Mouse (Mus musculus): ENCODE data around the gene Cpt1c. TPM values are rescaled to one million over a fixed set of nuclear protein-coding genes. Genes with fewer than 3 reads are reported as not detected.
A peak's percentile ranks its signal among the peaks of the same experiment; 100 is the strongest.

Gene Cpt1c
- polyA plus RNA-seq, 1 experiment from 2014 or later: 19.4 TPM

DNA sequence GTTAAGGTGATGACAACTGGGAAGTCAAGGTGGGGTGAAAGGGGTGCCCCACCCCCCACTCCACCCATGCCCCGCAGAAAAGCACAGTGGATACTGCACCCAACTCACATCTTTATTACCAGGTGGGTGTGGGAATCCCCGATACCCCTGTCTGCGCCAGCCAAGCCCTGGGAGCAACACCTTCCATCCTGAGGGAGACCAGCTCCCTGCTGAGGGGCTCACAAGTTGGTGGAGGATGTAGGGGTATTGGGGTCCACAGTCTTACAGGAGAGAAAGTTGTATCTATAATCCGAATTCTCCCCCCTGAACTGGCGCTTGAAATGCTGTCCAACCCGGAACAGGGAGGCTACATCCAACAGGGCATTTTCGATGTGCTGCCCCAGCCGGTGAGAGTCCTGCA is 15.4 kb downstream of the Cpt1c start:
- ATAC-seq (ENCODE audit: insufficient read depth, low FRiP score, low read depth): no peak

DNA sequence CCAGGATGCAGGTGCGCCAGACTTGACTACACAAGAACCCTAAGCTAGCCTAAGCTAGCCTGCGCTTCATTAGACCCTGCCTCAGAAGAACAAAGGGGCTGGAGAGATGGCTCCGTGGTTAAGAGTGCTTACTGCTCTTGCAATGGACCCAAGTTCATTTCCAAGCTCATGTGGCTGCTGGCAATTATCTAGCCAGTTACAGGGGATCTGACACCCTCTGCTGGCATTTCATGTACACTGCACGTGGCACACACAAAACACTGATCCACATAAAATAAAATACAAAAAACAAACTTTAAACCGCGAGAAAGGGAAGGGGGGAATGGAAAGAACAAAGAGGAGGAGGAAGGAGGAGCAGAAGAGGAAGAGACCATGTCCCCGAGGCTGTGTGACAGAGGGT is 16.4 kb downstream of the Cpt1c start:
- H3K9ac ChIP-seq: no peak overlapping the region
- no peak overlapping the region for H3K4me3 ChIP-seq (replicated peaks)
- H3K4me2 ChIP-seq: no peak overlapping the region
- no peaks in the 10 kb centered on the region for H3K9me3 ChIP-seq
- no peak overlapping the region for H3K27ac ChIP-seq
- no peaks in the 10 kb centered on the region for H3K36me3 ChIP-seq
- H3K4me1 ChIP-seq: no peaks in the 10 kb centered on the region
- WGBS: 52% methylated on average over 7 of the region's 7 CpGs
- no peaks in the 10 kb centered on the region for H3K27me3 ChIP-seq (replicated peaks)
- ATAC-seq (ENCODE audit: insufficient read depth, low FRiP score, low read depth): no peak

More for the DNA sequence above, 15.4 kb downstream of the Cpt1c start:
- Histone ChIP-seq H3K4me3 (replicated peaks) (no peak overlapping the region), H3K27ac (no peak overlapping the region), H3K9ac (no peak overlapping the region), H3K9me3 (no peaks in the 10 kb centered on the region), H3K4me2 (no peak overlapping the region), H3K27me3 (replicated peaks) (no peaks in the 10 kb centered on the region), H3K36me3 (no peaks in the 10 kb centered on the region), H3K4me1 (no peaks in the 10 kb centered on the region)
- WGBS: 75% methylated on average over 8 of the region's 8 CpGs

DNA sequence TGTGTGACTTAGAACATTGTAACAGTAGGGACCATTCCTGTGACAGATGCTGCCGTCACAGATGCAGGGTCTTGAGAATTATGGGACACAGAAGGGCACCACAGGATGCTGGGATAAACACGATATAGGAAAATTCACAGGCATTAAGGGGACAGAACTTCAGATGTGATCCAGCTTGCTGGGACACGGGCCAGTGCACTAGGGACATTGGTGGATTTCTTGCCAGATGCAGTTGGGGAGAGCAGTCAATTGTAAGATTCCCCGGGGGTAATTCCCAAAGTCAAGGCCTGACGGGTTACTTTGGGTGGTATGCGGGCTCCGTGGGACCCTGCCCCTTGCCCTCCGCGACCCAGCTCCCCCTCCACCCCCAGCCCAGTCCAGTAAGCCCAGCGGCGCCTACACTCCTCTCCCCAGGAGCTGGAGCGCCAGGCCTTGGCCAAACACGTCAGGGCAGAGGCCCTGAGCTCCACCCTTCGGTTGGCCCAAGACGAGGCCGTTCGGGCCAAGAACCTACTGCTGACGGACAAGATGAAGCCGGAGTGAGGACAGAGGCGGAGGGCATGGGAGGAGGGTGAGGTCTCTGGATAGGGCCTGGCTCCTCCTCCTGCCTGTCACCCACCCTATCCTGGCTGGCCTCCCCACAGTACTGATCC is 17.3 kb downstream of the Cpt1c start:
- no peaks in the 10 kb centered on the region for H3K36me3 ChIP-seq
- H3K27me3 ChIP-seq (replicated peaks): no peaks in the 10 kb centered on the region
- H3K4me1 ChIP-seq: 0 out of 2 replicates have a peak, but pooled peaks cover 3% of the 10 kb centered on the region
- H3K4me2 ChIP-seq: no peak overlapping the region
- no peak overlapping the region for H3K9ac ChIP-seq
- H3K9me3 ChIP-seq: no peaks in the 10 kb centered on the region
- no peak overlapping the region for H3K4me3 ChIP-seq (replicated peaks)
- 73% methylated on average over 20 of the region's 20 CpGs for WGBS
- no peak for ATAC-seq (ENCODE audit: insufficient read depth, low FRiP score, low read depth)
- H3K27ac ChIP-seq: no peak overlapping the region

DNA sequence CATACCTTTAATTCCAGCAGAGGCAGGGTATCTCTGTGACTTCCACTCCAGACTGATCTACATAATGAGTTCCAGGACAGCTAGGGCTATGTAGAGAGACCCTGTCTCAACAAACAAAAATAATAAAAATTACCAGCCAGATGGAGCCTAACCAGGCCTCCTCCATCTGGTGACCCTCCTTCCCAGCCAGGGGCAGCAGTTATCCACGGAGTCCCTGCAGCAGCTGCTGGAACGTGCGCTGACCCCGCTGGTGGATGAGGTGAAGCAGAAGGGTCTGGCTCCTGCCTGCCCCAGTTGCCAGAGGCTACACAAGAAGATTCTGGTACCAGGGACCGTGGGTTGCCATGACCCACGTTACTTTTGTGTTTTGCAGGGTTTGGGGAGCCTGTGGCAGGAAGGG is 18.4 kb downstream of the Cpt1c start:
- Histone ChIP-seq H3K4me1 (peaks cover 9% of the 10 kb centered on the region; the same call in 1 of the 2 replicates), H3K27me3 (replicated peaks) (peaks cover 4% of the 10 kb centered on the region; the same call in 1 of the 2 replicates), H3K4me2 (no peak overlapping the region), H3K4me3 (replicated peaks) (no peak overlapping the region), H3K9ac (no peak overlapping the region), H3K27ac (no peak overlapping the region), H3K9me3 (no peaks in the 10 kb centered on the region), H3K36me3 (no peaks in the 10 kb centered on the region)
- WGBS: 65% methylated on average over 6 of the region's 6 CpGs
- no peak for ATAC-seq (ENCODE audit: insufficient read depth, low FRiP score, low read depth)

DNA sequence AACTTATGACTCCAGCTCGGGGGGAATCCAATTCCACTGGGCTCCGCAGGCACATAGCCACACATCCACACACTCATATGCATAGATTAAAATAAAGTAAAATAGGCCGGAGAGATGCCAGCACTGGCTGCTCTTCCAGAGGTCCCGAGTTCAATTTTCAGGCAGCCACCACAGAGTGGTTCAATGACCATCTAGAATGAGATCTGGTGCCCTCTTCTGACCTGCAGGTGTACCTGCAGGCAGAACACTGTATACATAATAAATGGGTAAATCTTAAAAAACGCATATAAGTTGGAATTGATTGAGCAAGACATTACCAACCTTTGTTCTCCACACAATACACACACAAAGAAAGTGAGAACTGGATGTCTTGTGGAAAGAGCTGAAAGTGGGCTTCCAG is 19.0 kb downstream of the Cpt1c start:
- no peak overlapping the region for H3K9ac ChIP-seq
- peaks cover 9% of the 10 kb centered on the region; the same call in 1 of the 2 replicates for H3K4me1 ChIP-seq
- no peak overlapping the region for H3K4me2 ChIP-seq
- 45% methylated on average over 5 of the region's 5 CpGs for WGBS
- ATAC-seq (ENCODE audit: insufficient read depth, low FRiP score, low read depth): no peak
- H3K9me3 ChIP-seq: no peaks in the 10 kb centered on the region
- no peaks in the 10 kb centered on the region for H3K36me3 ChIP-seq
- no peak overlapping the region for H3K4me3 ChIP-seq (replicated peaks)
- no peak overlapping the region for H3K27ac ChIP-seq
- H3K27me3 ChIP-seq (replicated peaks): peaks cover 11% of the 10 kb centered on the region

DNA sequence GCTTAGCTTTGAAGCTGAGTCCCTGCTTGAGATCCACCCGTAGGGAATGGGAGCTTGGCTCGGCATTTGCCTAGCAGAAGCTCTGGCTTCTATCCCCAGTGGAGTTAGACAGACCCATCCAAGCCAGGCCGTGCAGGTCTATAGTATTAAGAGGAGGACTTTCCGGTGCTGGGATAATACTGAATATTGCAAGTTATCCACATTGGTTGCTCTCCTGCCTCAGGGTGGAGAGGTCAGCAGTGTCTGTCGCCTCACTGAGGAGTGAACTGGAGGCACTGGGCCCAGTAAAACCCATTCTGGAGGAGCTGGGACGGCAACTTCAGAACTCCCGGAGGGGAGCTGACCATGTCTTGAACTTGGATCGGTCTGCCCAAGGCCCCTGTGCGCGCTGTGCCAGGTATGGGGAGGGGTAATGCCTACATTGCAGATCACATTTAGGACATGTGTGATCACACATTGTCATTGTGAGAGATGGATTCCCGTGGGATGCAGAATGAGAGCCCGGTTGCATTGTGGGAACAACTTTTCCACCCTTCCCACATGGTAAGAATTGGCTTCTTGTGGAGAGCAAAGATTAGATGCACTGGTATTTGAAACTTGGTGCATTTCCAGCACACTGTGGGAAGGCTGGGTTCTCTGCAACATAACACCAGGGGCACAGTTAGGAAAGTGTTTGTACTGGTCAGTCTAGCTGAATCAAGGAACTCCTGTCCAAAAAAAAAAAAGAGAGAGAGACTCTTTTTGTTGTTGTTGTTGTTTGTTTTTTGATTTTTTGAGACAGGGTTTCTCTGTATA is 20.4 kb downstream of the Cpt1c start:
- no peak overlapping the region for H3K4me2 ChIP-seq
- H3K9ac ChIP-seq: no peak overlapping the region
- ATAC-seq (ENCODE audit: insufficient read depth, low FRiP score, low read depth): no peak
- H3K4me1 ChIP-seq: peaks cover 9% of the 10 kb centered on the region; the same call in 1 of the 2 replicates
- no peak overlapping the region for H3K27ac ChIP-seq
- no peaks in the 10 kb centered on the region for H3K36me3 ChIP-seq
- H3K4me3 ChIP-seq (replicated peaks): no peak overlapping the region
- peaks cover 18% of the 10 kb centered on the region for H3K27me3 ChIP-seq (replicated peaks)
- 84% methylated on average over 12 of the region's 12 CpGs for WGBS
- no peaks in the 10 kb centered on the region for H3K9me3 ChIP-seq

DNA sequence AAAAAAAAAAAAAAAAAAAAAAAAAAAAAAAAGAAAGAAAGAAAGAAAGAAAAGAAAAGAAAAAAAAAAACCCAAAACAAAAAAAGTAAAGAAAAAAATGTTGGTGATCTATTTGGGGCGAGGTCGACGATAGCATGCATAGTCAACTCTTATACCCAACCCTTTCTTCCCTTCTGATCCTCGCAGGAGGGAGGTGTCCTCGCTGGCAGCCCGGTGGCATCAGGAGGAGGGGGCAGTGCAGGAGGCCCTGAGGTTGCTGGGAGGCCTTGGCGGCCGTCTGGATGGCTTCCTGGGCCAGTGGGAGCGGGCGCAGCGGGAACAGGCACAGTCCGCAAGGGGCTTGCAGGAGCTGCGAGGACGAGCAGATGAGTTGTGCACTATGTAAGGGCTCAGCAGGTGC is 21.1 kb downstream of the Cpt1c start:
- Histone ChIP-seq H3K27me3 (replicated peaks) (peaks cover 18% of the 10 kb centered on the region), H3K9me3 (no peaks in the 10 kb centered on the region), H3K36me3 (no peaks in the 10 kb centered on the region), H3K4me2 (no peak overlapping the region), H3K9ac (no peak overlapping the region), H3K4me1 (peaks cover 9% of the 10 kb centered on the region; the same call in 1 of the 2 replicates), H3K4me3 (replicated peaks) (no peak overlapping the region), H3K27ac (no peak overlapping the region)
- WGBS: 66% methylated on average over 14 of the region's 14 CpGs
- no peak for ATAC-seq (ENCODE audit: insufficient read depth, low FRiP score, low read depth)

DNA sequence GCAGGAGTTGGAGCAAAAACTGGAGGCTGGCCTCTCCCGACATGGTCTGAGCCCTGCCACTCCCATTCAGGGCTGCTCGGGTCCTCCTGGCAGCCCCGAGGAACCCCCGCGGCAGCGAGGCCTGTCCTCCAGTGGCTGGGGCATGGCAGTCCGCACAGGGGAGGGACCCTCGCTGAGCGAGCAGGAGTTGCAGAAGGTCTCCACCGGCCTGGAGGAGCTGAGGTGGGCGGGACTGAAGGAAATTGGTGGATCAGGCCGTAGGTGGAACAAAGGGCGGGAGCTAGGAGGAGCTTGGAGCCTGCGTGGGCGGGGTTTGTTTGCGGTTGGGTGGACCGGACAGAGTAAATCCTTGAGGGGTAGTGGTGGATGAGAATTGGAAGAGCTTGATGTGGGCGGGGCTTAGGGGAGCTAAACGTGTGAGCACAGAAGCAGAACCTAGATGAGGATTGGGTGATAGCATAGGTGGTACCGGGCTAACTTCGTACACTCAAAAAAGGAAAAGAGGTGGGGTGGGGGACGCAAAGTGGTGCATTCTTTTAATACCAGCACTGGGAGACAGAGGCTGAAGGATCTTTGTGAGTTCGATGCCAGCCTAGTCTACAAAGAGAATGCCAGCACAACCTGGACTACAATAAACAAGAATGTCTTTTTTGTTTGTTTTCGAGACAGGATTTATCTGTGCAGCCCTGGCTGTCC is 21.9 kb downstream of the Cpt1c start:
- WGBS: 6% methylated on average over 24 of the region's 24 CpGs
- peak overlapping the region; percentile 95 for H3K4me2 ChIP-seq
- H3K27ac ChIP-seq: peak overlapping the region; percentile 75
- no peaks in the 10 kb centered on the region for H3K9me3 ChIP-seq
- H3K9ac ChIP-seq: peak overlapping the region; percentile 54; the same call in 1 of the 2 replicates
- H3K4me1 ChIP-seq: peaks cover 9% of the 10 kb centered on the region; the same call in 1 of the 2 replicates
- H3K27me3 ChIP-seq (replicated peaks): peaks cover 18% of the 10 kb centered on the region
- no peaks in the 10 kb centered on the region for H3K36me3 ChIP-seq
- peak overlapping the region; percentile 57 for H3K4me3 ChIP-seq (replicated peaks)
- ATAC-seq (ENCODE audit: insufficient read depth, low FRiP score, low read depth): peak; percentile 91

DNA sequence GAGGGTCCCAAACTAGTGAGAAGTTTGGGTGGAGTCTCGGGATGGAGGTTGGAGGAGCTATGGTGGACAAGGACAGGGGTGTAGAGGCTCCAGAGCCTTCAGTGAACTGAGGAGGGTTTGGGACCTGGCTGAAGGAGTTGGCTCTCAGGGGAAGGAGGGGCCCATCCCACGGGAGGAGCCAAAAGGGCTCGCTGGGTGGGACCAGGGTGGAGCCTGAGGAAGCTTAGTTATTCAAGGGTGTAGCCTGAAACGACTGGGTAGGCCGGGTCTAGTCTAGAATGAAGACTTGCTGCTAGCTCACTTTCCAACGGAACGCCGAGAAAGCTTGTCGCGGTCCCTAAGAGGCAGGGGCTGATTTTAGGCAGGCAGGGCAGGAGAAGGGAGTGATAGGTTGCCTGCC is 22.7 kb downstream of the Cpt1c start:
- Histone ChIP-seq H3K9ac (peak overlapping the region; percentile 54; the same call in 1 of the 2 replicates), H3K36me3 (no peaks in the 10 kb centered on the region), H3K27ac (peak overlapping the region; percentile 75), H3K27me3 (replicated peaks) (peaks cover 18% of the 10 kb centered on the region), H3K4me3 (replicated peaks) (peak overlapping the region; percentile 57), H3K4me1 (peaks cover 9% of the 10 kb centered on the region; the same call in 1 of the 2 replicates), H3K9me3 (no peaks in the 10 kb centered on the region), H3K4me2 (peak overlapping the region; percentile 95)
- peak; percentile 81 for ATAC-seq (ENCODE audit: insufficient read depth, low FRiP score, low read depth)
- under 1% methylated on average over 10 of the region's 10 CpGs for WGBS

DNA sequence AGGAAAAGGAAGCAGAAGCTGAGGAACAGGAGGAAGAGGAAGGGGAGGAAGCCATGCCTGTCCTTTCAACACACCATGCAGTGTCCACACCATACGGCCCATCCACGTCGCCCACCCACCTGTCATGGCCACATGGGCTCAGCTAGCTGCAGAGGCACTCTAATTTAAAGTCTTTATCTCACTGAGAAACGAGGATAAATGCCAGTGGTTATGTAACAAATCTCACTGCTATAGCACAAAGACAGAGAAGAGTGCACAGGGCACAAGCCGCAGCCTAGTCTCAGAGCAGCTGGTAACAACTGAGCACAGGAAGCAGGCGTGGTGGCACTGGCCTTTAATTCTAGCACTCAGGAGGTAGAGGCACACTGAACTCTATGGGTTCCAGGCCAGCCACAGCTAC is 24.7 kb downstream of the Cpt1c start:
- Histone ChIP-seq H3K4me1 (peaks cover 9% of the 10 kb centered on the region; the same call in 1 of the 2 replicates), H3K36me3 (no peaks in the 10 kb centered on the region), H3K27me3 (replicated peaks) (peaks cover 18% of the 10 kb centered on the region), H3K9ac (no peak overlapping the region), H3K27ac (no peak overlapping the region), H3K9me3 (no peaks in the 10 kb centered on the region), H3K4me3 (replicated peaks) (no peak overlapping the region), H3K4me2 (no peak overlapping the region)
- 73% methylated on average over 6 of the region's 6 CpGs for WGBS
- no peak for ATAC-seq (ENCODE audit: insufficient read depth, low FRiP score, low read depth)

DNA sequence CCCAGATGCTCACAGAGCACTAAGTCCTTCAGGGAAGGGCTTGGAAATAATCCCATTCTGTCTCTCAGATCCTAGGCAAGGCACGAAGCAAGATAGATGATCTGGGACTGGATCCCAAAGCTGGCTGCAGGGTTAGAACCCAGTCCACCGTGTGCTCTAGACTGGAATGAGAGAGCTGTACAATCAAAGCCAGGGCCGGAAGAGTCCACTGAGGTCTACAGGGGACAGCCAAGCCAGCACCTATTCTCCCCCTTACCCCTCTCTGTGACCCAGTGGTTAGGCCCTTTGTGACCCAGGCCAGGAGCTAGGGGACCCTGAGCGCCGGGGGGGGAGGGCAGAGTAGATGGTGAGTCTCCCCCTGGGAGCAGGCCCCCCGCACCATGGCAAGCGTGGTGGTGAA is 31.7 kb downstream of the Cpt1c start, which contains the start of gene Tsks:
Tsks (plus strand) TSS at position 301 of the 400 bp plus-strand sequence.
- no peak within 1 kb of the TSS for H3K9ac ChIP-seq
- H3K27ac ChIP-seq: no peak within 1 kb of the TSS
- no peaks in the 10 kb centered on the region for H3K9me3 ChIP-seq
- no peaks in the 10 kb centered on the region for H3K4me1 ChIP-seq
- 76% methylated on average over 7 of the region's 7 CpGs for WGBS
- no peak within 1 kb of the TSS for H3K4me2 ChIP-seq
- no peaks in the 10 kb centered on the region for H3K27me3 ChIP-seq (replicated peaks)
- no peaks in the 10 kb centered on the region for H3K36me3 ChIP-seq
- H3K4me3 ChIP-seq (replicated peaks): no peak within 1 kb of the TSS
- ATAC-seq (ENCODE audit: insufficient read depth, low FRiP score, low read depth): no peak

DNA sequence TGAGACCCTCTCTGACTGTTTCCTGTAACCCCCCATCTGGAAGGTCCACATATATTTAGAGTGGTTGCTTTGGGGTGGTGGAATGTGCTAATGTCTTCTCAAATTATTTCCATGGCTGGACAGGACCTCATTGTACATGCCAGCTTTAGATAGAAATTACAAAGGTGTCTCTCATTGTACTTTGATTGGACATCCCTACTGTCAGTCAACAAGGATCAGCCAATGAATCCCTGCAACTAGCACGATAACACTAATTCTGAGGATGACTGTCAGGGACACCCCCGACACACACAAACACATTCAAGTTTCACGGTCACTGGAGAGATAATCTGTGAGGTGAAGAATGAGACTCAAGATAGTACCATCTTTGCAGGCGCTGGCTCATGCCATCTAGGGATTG is 36.0 kb downstream of the Cpt1c start:
- WGBS: 91% methylated on average over 4 of the region's 4 CpGs
- no peaks in the 10 kb centered on the region for H3K36me3 ChIP-seq
- H3K4me1 ChIP-seq: no peaks in the 10 kb centered on the region
- H3K9ac ChIP-seq: no peak overlapping the region
- no peak for ATAC-seq (ENCODE audit: insufficient read depth, low FRiP score, low read depth)
- no peak overlapping the region for H3K27ac ChIP-seq
- H3K27me3 ChIP-seq (replicated peaks): no peaks in the 10 kb centered on the region
- H3K9me3 ChIP-seq: no peaks in the 10 kb centered on the region
- H3K4me3 ChIP-seq (replicated peaks): no peak overlapping the region
- no peak overlapping the region for H3K4me2 ChIP-seq
